Mouse (Mus musculus) 3T3-L1 (cell line): ENCODE results near the gene Thegl.
"Not testable (repeated sequence)": the region's sequence is repeated elsewhere in the genome, so short reads cannot be mapped to it uniquely, and the experiment has no call there.

Experiments used
- DNase-seq: peaks from one replicate; pipeline ENCODE4 v3.0.0-alpha.2; 2015; ENCODE audit warnings: low read depth, low spot score

Gene Thegl

DNA sequence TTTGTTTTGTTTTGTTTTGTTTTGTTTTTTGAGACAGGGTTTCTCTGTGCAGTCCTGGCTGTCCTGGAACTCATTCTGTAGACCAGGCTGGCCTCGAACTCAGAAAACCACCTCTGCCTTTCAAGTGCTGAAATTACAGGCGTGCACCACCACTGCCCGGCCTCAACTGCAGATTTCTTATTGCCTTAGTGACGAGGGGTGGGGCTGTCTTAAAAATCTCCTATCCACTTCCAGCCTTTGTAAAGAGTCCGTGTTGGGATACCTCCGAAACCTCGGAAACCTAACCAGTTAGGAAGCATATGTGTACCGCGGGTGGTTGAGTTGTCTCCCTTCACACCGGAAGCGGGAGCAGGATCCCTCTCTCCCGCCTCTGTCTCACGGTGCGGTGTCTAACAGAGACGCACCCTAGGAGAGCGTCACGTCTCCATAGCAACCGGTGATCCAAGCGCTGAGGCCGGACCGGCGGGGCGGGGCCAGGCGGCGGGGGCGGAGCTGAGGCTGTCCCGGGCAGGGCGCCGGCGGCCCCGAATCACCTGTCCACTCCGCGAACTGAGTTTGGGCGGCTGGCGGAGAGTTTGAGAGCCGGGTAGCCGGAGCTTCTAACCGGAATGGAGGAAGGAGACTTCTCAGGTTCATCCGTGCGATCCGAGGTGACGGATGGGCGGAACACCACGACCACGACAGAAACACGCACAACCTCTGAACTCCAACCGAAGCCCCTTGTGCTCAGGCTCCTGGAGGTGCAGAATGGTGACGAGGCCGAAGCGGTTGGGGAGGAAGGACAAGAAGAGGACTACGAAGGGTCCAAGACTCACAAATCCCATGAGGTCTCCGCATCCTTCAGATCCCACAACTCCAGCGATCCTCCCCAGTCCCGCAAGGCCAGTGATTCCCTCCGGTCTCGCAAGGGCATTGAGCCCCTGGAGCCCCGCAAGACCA lies at the start of gene Thegl:
Thegl (plus strand) TSS at position 480 of the 939 bp plus-strand sequence.
- DNase-seq, result no peak

DNA sequence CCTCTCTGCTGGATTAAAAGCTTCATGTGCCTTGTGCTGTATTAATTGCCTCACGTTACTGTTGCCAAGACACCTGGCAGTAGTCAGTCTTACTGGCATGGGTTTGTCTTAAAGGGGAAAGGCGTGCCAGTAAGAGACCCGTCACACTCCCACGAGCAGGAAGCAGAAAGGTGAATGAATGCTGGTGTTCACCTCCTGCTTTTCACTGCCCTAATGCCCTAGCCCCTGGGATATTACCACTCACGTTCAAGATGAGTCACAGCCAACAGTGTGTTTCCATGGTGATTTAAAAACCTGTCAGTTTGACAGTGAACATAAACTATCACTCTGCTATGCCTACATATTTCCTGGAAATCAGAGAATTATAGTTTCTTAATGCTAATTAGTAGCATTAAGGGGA lies 46.6 kb upstream of the Thegl start:
- peak; percentile 57 for DNase-seq

DNA sequence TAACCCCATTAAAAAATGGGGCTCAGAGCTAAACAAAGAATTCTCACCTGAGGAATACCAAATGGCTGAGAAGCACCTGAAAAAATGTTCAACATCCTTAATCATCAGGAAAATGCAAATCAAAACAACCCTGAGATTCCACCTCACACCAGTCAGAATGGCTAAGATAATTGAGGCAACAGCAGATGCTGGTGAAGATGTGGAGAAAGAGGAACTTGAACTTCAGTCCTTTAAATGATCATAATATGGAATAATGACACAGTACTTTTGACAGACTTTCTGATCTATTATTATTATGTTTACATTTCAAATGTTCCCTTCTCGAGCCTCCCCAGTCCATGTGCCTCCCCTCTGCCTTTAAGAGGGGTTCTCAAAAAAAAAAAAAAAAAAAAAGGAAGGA lies 44.7 kb upstream of the Thegl start:
- not testable (repeated sequence) for DNase-seq

DNA sequence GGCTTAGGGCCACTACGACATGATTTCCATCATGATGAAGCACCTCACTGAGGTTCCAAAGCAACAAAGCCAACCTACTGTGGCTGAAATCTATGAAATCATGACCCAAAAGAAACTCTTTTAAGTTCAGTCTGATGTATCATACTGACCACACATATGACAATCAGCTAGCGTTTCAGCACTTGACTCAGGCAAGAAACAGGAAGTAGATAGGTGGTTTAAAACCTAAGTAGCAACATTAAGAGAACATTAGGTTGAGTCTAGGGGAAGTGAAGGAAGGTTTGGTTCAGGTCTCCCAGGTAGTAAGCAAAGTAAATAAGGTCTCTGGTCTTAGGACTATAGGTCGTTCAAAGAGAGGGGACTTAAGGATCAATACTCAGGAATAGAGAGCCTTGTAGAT lies 42.3 kb upstream of the Thegl start:
- DNase-seq, result no peak

- DNase-seq, result no peak
Observed at GRCm38 (mm10) chr5:76974207-76974553, 41.6 kb upstream of the Thegl start.

DNA sequence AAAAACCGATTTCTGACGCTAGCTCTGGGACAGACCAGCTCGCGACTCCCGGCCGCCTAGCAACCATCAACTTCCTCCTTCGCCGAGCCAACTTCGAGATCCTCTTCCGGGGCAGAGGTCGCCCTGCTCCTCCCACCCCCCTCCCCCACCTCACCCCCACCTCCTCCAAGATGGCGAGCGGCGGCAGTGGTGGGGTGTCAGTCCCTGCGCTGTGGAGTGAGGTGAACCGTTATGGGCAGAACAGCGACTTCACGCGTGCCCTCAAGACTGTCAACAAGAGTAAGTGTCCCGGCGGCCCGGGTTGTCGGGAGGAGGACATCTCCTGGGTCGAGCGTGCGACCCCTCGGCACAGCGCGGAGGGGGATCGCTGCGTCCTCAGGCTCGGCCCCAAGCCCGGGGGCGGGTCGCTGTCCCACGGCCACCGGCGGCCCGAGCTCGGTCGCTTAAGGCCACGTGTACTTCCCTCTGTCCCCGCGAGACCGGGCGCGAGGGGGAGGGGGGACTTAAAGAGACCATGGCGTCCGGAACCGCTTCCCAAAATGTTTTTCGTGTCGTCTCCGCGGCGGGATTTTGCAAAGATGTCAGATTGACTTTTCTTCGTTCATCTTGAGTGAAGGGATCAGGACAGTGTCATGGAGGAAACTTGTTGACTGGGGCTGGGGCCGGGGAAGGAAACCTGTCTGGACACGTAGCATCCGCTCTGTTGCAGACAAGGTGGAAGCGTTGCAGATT lies 41.1 kb upstream of the Thegl start, which contains the start of gene Srp72:
Srp72 (plus strand) TSS at position 130 of the 732 bp plus-strand sequence.
- DNase-seq, result peak; percentile 93

- DNase-seq, result no peak
Observed at GRCm38 (mm10) chr5:76975736-76976135, 40.1 kb upstream of the Thegl start.

DNA sequence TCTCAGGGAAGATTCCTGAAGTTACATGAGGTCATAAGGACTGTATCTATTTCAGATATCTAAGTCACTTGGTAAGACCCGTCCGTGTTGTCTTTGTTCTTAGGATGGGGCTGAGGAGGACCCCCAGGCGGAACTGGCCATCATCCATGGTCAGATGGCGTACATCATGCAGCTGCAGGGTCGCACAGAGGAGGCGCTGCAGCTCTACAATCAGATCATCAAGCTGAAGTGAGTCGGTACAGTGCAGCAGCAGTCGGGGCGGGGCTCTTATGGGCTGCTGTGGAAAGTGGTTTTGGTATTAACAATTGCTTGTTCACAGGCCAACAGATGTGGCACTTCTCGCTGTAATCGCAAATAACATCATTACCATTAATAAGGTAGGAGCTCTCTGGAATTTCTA lies 31.8 kb upstream of the Thegl start:
- no peak for DNase-seq

DNA sequence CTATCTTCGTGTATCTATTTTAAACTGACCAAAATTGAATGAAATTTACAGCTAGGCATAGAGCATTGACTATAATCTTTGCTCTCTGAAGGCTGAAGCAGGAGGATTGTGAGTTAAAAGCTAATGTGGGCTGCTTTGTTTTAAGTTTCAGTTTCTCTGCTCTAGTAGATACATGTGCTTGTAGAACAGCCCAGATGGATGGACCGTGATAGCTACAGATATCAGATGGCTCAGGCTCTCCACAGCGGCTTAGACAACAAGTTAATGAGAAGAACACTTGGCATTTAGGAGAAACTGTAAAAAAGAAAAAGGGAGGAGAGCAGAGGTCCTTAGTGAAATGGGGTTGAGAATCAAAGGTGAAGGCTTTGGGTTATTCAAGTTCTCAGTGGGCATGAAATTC lies 25.0 kb upstream of the Thegl start:
- DNase-seq, result no peak

- DNase-seq, result no peak
Observed at GRCm38 (mm10) chr5:76993174-76993814, 22.5 kb upstream of the Thegl start.

DNA sequence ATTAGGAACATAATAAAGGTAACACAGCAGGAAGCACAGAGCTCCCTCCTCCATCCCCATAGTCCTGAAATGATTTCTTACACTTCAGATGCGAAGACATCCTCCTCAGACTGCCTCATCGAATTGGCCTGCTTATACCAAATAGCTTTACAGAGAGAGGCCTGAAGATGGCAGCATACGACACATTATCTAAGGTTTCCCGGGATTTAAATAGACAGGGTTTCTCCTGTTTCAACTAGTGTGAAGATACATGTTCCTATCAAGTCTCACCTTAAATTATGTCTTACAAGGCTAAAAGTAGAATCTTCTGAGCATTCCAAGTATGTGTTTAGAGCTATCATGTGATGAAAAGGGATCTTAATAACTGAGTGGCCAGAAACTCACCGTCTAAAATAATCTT lies 17.4 kb upstream of the Thegl start:
- peak; percentile 86 for DNase-seq

- no peak for DNase-seq
Observed at GRCm38 (mm10) chr5:77001192-77001591, 14.6 kb upstream of the Thegl start.

DNA sequence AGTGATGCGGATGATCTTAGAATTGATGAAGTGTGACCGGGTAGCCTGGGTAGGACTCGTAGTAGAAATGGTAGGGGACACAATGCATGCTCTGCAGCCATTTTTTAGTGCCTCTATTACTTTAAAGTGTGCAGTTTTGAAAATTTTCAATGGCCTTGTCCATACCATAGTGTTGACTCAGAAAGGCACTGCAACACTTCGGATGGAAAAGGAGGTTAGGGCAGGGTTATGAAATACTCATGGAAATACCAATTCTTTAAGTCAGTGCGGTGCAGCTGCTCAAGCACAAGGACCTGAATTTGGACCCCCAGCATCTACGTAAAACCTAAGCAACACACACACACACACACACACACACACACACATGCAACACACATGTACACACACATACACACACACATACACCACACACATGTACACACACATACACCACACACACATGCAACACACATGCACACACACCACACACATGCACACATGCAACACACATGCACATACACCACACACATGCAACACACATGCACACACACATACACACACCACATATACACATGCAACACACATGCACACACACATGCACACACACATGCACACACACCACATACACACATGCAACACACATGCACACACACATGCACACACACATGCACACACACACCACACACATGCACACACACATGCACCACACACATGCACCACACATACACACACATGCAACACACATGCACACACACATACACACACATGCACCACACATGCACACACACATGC lies 11.6 kb upstream of the Thegl start, which contains the start of gene Arl9:
Arl9 (plus strand) TSS at position 5 of the 771 bp plus-strand sequence.
- peak; percentile 58 for DNase-seq

DNA sequence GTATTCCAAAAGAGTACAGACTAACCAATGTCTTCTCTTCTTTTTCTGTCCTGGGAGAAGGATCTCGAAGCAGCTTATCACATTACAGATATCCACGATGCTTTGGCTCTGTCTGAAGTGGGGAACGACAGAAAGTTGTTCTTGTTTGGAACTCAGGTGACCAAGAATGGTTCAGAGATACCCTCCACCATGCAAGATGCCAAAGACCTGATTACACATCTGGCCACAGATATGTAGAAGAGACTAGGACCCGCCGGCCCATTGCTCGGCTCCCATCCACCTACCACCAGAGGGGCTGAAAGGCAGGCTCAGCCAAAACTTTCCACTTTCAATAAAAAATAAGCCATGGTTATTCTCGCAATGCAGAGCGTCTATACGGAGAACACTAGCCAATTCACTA lies 5.5 kb upstream of the Thegl start:
- no peak for DNase-seq

- no peak for DNase-seq
Observed at GRCm38 (mm10) chr5:77011082-77011481, 4.7 kb upstream of the Thegl start.

DNA sequence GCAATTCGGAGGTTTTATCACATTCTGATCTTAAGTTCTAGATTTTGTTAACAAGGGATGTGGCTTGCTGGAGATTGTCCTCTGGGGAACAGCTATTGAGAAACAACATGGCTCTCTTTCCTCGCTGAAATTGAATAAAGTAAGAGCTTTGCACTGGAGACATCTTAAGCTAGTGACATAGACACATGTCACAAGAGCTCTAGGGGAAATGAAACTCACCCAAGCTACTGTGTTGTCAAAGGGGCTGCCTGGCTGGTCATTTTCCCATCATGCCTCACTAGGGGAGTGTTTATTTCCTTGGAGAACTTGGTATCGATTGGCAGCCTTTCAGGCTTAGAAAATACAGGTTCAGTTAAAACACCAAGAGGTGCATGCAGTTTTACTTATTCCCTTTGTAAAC lies 2.7 kb upstream of the Thegl start:
- DNase-seq, result no peak

GRCm38 (mm10) chr5:77028034-77028433 lies 12.2 kb downstream of the Thegl start:
- no peak for DNase-seq

DNA sequence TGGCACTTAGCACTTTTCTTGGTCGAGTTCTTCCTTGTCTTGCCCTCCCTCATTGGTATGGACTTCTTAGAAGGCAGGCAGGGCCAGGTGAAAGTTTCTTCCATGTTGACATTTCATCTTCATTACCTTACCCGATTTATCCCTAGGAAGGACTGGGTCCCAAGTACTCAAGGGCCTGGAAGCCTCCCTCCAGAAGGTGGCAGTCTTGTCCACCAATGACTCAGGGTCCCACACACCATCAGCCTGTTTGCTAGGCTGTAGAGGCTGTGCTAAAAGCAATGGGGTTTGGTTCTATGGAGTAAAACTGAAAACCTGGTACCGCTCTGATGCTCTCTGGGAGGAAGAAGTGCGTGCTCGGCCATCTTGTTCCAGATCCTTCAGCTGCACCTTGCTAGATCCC lies 13.9 kb downstream of the Thegl start:
- DNase-seq, result peak; percentile 78

DNA sequence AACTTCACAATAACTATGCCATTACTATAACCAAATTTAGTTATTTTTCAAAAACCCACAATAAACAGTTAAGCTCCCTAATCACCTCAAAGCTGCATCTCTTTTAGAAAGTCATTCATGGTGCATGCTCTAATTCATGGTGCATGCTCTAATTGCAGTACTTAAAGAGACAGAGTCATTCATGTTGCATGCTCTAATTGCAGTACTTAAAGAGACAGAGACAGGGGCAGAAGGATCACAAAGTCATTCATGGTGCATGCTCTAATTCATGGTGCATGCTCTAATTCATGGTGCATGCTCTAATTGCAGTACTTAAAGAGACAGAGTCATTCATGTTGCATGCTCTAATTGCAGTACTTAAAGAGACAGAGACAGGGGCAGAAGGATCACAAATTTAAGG lies 19.3 kb downstream of the Thegl start:
- not testable (repeated sequence) for DNase-seq

GRCm38 (mm10) chr5:77038451-77038850 lies 22.6 kb downstream of the Thegl start:
- no peak for DNase-seq

DNA sequence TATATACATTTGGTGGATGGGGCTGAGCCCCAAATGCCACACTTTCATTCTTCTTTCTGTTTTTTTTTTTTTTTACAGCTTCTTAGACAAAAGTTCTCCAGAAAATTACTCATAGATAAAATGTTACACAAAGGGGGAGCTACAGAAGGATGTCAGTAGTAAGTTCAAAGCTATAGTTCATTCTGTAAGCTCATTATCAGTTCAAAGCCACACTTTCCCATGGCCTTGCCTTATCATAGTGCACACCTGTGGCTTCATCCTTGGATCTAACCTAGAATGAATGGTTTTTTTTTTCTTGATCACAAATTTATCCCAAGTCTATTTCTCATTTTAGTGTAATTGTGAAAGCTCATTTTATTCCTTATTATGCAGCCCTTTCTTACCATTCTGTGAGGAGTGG lies 23.6 kb downstream of the Thegl start:
- no peak for DNase-seq
